In genomic region chr16:20185368-20185767, GRCm38 (mm10) we compare ENCODE assay signal across 10 mouse cellular contexts. TPM values are rescaled to one million over a fixed set of nuclear protein-coding genes. Genes with fewer than 3 reads are reported as not detected.
A peak's percentile ranks its signal among the peaks of the same experiment; 100 is the strongest.
DNase-seq lines count a peak whose midpoint lies in the region; ATAC-seq and TF ChIP-seq lines count a peak whose summit lies in the region.
"Had no signal": no experiment of that assay in that cellular context is flagged by ENCODE, and none has a peak within 500 bp of the region (broad histone marks: within the 10 kb centered on the region; RNA-seq: fewer than 3 reads in every experiment).

No protein-coding gene starts in this region.

- no peak for ATAC-seq in kidney, embryonic 14.5 days (ENCODE audit: low FRiP score, low TSS enrichment)
- peak; percentile 38; the same call in 1 of the 2 replicates for ATAC-seq in hindbrain, embryonic 15.5 days (ENCODE audit: low FRiP score, low read depth)
- ATAC-seq in erythroblast, adult 5-6 weeks (replicated peaks; ENCODE audit: low FRiP score, poor library complexity, severe bottlenecking): no peak

- peak; percentile 55 for TF ChIP-seq CTCF in ES-Bruce4 (IDR thresholded peaks at IDR 0.05; ENCODE audit: low read depth, low read length)

- H3K4me2 ChIP-seq in kidney, embryonic 14.5 days (replicated peaks; ENCODE audit: low read depth, low read length): no peak overlapping the region
- no peak overlapping the region for H3K4me2 ChIP-seq in hindbrain, embryonic 15.5 days
- H3K4me2 ChIP-seq: embryonic facial prominence, embryonic 15.5 days; limb, embryonic 13.5 days had no signal

- H3K4me1 ChIP-seq in kidney, embryonic 14.5 days (ENCODE audit: control insufficient read depth, insufficient read depth, low read length): no peaks in the 10 kb centered on the region
- no peaks in the 10 kb centered on the region for H3K4me1 ChIP-seq in ES-Bruce4 (ENCODE audit: control insufficient read depth, insufficient read depth, low read length)
- H3K4me1 ChIP-seq in hindbrain, embryonic 15.5 days (replicated peaks): no peaks in the 10 kb centered on the region
- H3K4me1 ChIP-seq: embryonic facial prominence, embryonic 15.5 days; limb, embryonic 13.5 days had no signal

- H3K27ac ChIP-seq in kidney, embryonic 14.5 days (ENCODE audit: low read depth, low read length): no peak overlapping the region
- no peak overlapping the region for H3K27ac ChIP-seq in ES-Bruce4 (ENCODE audit: insufficient read depth, low read length)
- no peak overlapping the region for H3K27ac ChIP-seq in hindbrain, embryonic 15.5 days (replicated peaks)
- H3K27ac ChIP-seq: embryonic facial prominence, embryonic 15.5 days; limb, embryonic 13.5 days had no signal

- H3K27me3 ChIP-seq in kidney, embryonic 14.5 days (ENCODE audit: control insufficient read depth, insufficient read depth, low read length): no peaks in the 10 kb centered on the region
- no peaks in the 10 kb centered on the region for H3K27me3 ChIP-seq in ES-Bruce4 (ENCODE audit: control insufficient read depth, insufficient read depth, low read length, poor library complexity, severe bottlenecking)
- H3K27me3 ChIP-seq in hindbrain, embryonic 15.5 days: no peaks in the 10 kb centered on the region
- H3K27me3 ChIP-seq: embryonic facial prominence, embryonic 15.5 days; limb, embryonic 13.5 days had no signal

- H3K9ac ChIP-seq in kidney, embryonic 14.5 days (ENCODE audit: low read depth, low read length): no peak overlapping the region
- no peak overlapping the region for H3K9ac ChIP-seq in ES-Bruce4 (ENCODE audit: low read depth, poor library complexity, severe bottlenecking)
- H3K9ac ChIP-seq in hindbrain, embryonic 15.5 days: no peak overlapping the region
- H3K9ac ChIP-seq: embryonic facial prominence, embryonic 15.5 days; limb, embryonic 13.5 days had no signal

- no peak for TF ChIP-seq POLR2A in ES-Bruce4 (IDR thresholded peaks at IDR 0.05; ENCODE audit: insufficient read depth, low read length)

- no peak overlapping the region for H3K4me3 ChIP-seq in kidney, embryonic 14.5 days (ENCODE audit: low read length)
- H3K4me3 ChIP-seq in ES-Bruce4 (ENCODE audit: low read depth, low read length): no peak overlapping the region
- H3K4me3 ChIP-seq in hindbrain, embryonic 15.5 days: no peak overlapping the region
- H3K4me3 ChIP-seq: embryonic facial prominence, embryonic 15.5 days; limb, embryonic 13.5 days had no signal

- H3K36me3 ChIP-seq in kidney, embryonic 14.5 days (ENCODE audit: control insufficient read depth, insufficient read depth, low read length): peaks cover 59% of the 10 kb centered on the region
- peaks cover 32% of the 10 kb centered on the region for H3K36me3 ChIP-seq in ES-Bruce4 (ENCODE audit: control insufficient read depth, insufficient read depth, low read length, poor library complexity, severe bottlenecking)
- H3K36me3 ChIP-seq in hindbrain, embryonic 15.5 days: peaks cover 60% of the 10 kb centered on the region

- DNase-seq in kidney, adult 9 months: peak; percentile 35
- DNase-seq in B cell, adult 2 months: peak; percentile 36 to 51
- no peak for DNase-seq in yolk sac, embryonic 10.5 days (ENCODE audit: low spot score)
- no peak for DNase-seq in urinary bladder, postnatal 14 days (ENCODE audit: low spot score)

- TF ChIP-seq EP300 in ES-Bruce4 (IDR thresholded peaks at IDR 0.05; ENCODE audit: insufficient read depth, low read depth, low read length): no peak

- no peaks in the 10 kb centered on the region for H3K9me3 ChIP-seq in kidney, embryonic 14.5 days (ENCODE audit: control insufficient read depth, low read length)
- H3K9me3 ChIP-seq in ES-Bruce4 (replicated peaks; ENCODE audit: control insufficient read depth, insufficient read depth, low read length, poor library complexity, severe bottlenecking): no peaks in the 10 kb centered on the region
- no peaks in the 10 kb centered on the region for H3K9me3 ChIP-seq in hindbrain, embryonic 15.5 days
- H3K9me3 ChIP-seq: embryonic facial prominence, embryonic 15.5 days; limb, embryonic 13.5 days had no signal

- WGBS in kidney, embryonic 14.5 days: 76% methylated on average over 2 of the region's 2 CpGs
- whole genome bisulfite sequencing in hindbrain, embryonic 15.5 days: 63% methylated on average over 2 of the region's 2 CpGs

RNA-seq across cellular contexts. Expression of gene Yeats2, which starts 44.5 kb away (rescaled TPM):
- 24.3 and 47.5 TPM in 2 replicates for polyA plus RNA-seq in kidney, embryonic 14.5 days (2014; fragmentation: Nextera tagmentation; extraction: Ambion mirVana)
- polyA plus RNA-seq in ES-Bruce4 (2011; ENCODE audit: insufficient read depth, insufficient read length, low read depth, missing spikeins): 92.7 and 112 TPM in 2 replicates
- polyA plus RNA-seq in hindbrain, embryonic 15.5 days (2015; fragmentation: Nextera tagmentation; extraction: Ambion mirVana): 22.6 and 24.0 TPM in 2 replicates
- 4.4 and 16.5 TPM in 2 replicates for total RNA-seq in erythroblast, adult 5-6 weeks (2015; ENCODE audit: low replicate concordance)
- total RNA-seq in erythroblast, adult 5-6 weeks (2017; ENCODE audit: low replicate concordance): 5.9 and 12.8 TPM in 2 replicates

RNA-seq across cellular contexts. Expression of gene Map6d1, which starts 55.8 kb away (rescaled TPM):
- polyA plus RNA-seq in kidney, embryonic 14.5 days (2014; fragmentation: Nextera tagmentation; extraction: Ambion mirVana): 0.88 and 1.0 TPM in 2 replicates
- 0.94 and 1.0 TPM in 2 replicates for polyA plus RNA-seq in ES-Bruce4 (2011; ENCODE audit: insufficient read depth, insufficient read length, low read depth, missing spikeins)
- 5.9 and 7.0 TPM in 2 replicates for polyA plus RNA-seq in hindbrain, embryonic 15.5 days (2015; fragmentation: Nextera tagmentation; extraction: Ambion mirVana)
- not detected in 2 replicates for total RNA-seq in erythroblast, adult 5-6 weeks (2015; ENCODE audit: low replicate concordance)
- not detected in 2 replicates for total RNA-seq in erythroblast, adult 5-6 weeks (2017; ENCODE audit: low replicate concordance)

Comparison
In these comparisons a context has a peak if more than half of its experiments do, and no peak if none do; other contexts are left out.
1. DNase-seq: peak in kidney, adult 9 months (single experiment) and B cell, adult 2 months (2 of 2); none in yolk sac, embryonic 10.5 days (single experiment) and urinary bladder, postnatal 14 days (single experiment).